Mouse (Mus musculus): Measurements from ENCODE around the gene Il17ra. TPM values are rescaled to one million over a fixed set of nuclear protein-coding genes. Genes with fewer than 3 reads are reported as not detected.

The Il17ra gene
- polyA plus RNA-seq, 2 experiments = 3.6 to 6.0 TPM

DNA sequence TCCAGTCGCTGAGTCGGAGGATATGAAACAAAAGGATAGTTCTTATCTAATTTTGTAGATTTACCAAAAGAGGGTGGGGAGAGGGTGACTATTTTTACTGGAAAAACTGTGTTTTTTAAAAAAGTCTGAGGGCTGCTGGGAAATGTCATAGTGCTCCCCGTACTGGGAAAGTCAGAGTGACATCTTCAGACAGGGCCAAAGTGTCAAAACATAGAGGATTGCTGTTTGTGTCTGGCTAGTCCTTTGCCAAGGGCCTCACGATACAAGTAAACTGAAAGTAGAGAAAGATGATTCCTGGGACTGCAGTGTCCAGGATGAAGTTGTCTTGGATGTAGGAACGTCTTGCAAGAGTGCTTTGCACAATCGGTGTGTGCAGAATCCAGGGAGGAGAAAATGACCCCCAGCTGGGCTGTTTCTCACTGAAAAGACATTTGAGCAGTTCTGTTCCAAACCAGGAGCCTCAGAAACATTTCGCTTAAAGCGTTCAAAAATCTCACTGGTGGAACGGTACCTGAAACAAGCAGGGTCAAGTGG, 1.4 kb downstream of the Il17ra start:
- Histone ChIP-seq H3K4me2 (ENCODE audit: low read depth) (peak overlapping the region; percentile 93), H3K9ac (replicated peaks) (peak overlapping the region; percentile 31; the same call in 1 of the 2 replicates), H3K9me3 (ENCODE audit: control insufficient read depth, low read length) (no peaks in the 10 kb centered on the region), H3K27ac (no peak overlapping the region), H3K4me3 (ENCODE audit: insufficient read depth in 1 of 2, low read depth in 2 of 2, low read length in 2 of 2) (peak overlapping the region; percentile 81 to 82), H3K27me3 (ENCODE audit: control insufficient read depth, insufficient read depth, low read length) (no peaks in the 10 kb centered on the region), H3K4me1 (replicated peaks; ENCODE audit: control insufficient read depth in 2 of 2, insufficient read depth in 2 of 2, low read length in 1 of 2) (peaks cover 11 to 29% of the 10 kb centered on the region in 2 experiments), H3K36me3 (replicated peaks; ENCODE audit: control insufficient read depth, insufficient read depth, low read depth) (no peaks in the 10 kb centered on the region)
- DNase-seq (ENCODE audit: low read depth in 3 of 3, low spot score in 3 of 3) (no peak), ATAC-seq (ENCODE audit: insufficient read depth) (no peak)
- WGBS (ENCODE audit: insufficient replicate concordance) = 29% methylated on average over 9 of the region's 9 CpGs
- TF ChIP-seq CTCF (IDR thresholded peaks at IDR 0.05; ENCODE audit: low read depth) = no peak
- no peak for TF ChIP-seq EP300 (IDR thresholded peaks at IDR 0.05; ENCODE audit: low read depth)

DNA sequence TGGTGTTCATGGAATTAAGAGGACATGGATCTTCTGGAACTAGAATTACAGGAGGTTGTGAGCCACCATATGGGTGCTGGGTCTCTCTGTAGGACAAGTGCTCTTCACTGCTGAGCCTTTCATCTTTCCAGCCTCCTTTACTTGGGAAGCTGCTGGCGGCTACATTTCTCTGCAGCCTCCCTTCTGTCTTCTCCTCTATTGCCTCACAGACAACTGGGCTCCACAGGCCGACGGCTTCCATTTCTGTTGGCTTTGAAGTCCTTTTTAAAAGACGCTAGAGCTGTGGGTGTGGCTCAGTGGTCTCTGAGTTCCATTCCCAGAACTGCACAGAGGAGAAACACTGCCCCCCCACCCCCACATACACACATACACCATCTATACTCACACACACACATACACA, 2.3 kb downstream of the Il17ra start:
- Histone ChIP-seq H3K4me2 (ENCODE audit: low read depth) (peak overlapping the region; percentile 93), H3K4me3 (ENCODE audit: insufficient read depth in 1 of 2, low read depth in 2 of 2, low read length in 2 of 2) (no peak overlapping the region), H3K4me1 (replicated peaks; ENCODE audit: control insufficient read depth in 2 of 2, insufficient read depth in 2 of 2, low read length in 1 of 2) (peaks cover 11 to 29% of the 10 kb centered on the region in 2 experiments), H3K27ac (no peak overlapping the region), H3K36me3 (replicated peaks; ENCODE audit: control insufficient read depth, insufficient read depth, low read depth) (no peaks in the 10 kb centered on the region), H3K9me3 (ENCODE audit: control insufficient read depth, low read length) (no peaks in the 10 kb centered on the region), H3K9ac (replicated peaks) (no peak overlapping the region), H3K27me3 (ENCODE audit: control insufficient read depth, insufficient read depth, low read length) (no peaks in the 10 kb centered on the region)
- DNase-seq (ENCODE audit: low read depth in 3 of 3, low spot score in 3 of 3) (no peak), ATAC-seq (ENCODE audit: insufficient read depth) (no peak)
- 22% methylated on average over 4 of the region's 4 CpGs for WGBS (ENCODE audit: insufficient replicate concordance)
- no peak for TF ChIP-seq CTCF (IDR thresholded peaks at IDR 0.05; ENCODE audit: low read depth)
- TF ChIP-seq EP300 (IDR thresholded peaks at IDR 0.05; ENCODE audit: low read depth) = no peak

DNA sequence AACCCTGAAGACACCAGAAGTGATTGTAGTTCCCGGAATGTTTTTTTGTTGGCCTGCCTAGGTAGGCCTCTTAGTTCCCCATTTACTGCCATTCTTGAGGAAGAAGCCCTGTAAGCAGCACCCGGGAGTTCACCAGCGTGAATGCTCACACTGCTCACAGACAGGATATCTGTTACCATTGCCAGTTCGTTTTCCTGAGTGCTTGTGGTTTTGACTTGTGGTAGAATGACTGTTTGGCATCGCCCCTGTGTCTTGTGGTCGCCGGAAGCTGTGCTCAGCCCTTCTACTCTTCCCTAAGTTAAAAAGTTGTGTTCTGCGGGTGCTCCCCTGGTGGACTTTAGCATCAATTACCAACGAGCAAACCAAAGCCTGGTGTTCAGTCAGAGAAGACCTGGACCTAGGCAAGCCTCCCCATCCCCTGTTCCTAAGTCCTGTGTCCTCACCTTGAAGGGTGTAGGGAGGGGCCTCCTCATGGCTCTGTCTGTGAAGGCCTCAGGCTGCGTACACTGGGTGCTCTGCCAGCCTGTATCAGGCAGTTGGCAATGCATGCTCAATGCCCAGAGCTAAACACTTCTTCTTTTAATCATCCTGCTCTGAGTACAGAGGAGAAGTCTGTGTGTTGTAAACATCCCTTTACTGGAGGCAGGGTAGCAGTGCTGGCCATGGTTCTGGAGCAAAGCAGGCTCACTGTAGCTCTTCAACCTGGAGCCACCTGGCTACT, 3.7 kb downstream of the Il17ra start:
- H3K27ac ChIP-seq = no peak overlapping the region; the same call in 1 of the 2 replicates
- no peak overlapping the region for H3K4me3 ChIP-seq (ENCODE audit: insufficient read depth in 1 of 2, low read depth in 2 of 2, low read length in 2 of 2)

DNA sequence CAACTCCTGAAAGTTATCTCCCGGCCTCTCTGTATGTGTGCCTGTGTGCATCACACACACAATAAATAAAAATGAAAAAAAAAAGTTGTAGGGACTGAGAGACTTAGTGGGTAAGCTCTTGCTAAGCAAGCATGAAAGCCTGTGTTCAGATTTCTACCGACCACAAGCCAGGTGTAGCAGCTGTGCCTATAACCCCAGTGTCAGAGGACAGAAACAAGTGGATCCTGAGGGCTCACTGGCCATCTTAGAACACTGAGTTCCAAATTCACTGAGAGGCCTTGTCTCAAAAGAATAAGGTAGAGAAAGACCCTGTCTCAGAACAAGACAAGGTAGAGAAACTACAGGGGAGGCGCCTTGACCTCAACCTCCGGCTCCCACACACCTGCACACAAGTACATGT, 5.2 kb downstream of the Il17ra start:
- DNase-seq (ENCODE audit: low read depth in 3 of 3, low spot score in 3 of 3) (no peak), ATAC-seq (ENCODE audit: insufficient read depth) (no peak)
- Histone ChIP-seq H3K4me3 (ENCODE audit: insufficient read depth in 1 of 2, low read depth in 2 of 2, low read length in 2 of 2) (no peak overlapping the region), H3K4me1 (replicated peaks; ENCODE audit: control insufficient read depth in 2 of 2, insufficient read depth in 2 of 2, low read length in 1 of 2) (peaks cover 11 to 33% of the 10 kb centered on the region in 2 experiments), H3K36me3 (replicated peaks; ENCODE audit: control insufficient read depth, insufficient read depth, low read depth) (no peaks in the 10 kb centered on the region), H3K27ac (no peak overlapping the region), H3K4me2 (ENCODE audit: low read depth) (no peak overlapping the region), H3K27me3 (ENCODE audit: control insufficient read depth, insufficient read depth, low read length) (no peaks in the 10 kb centered on the region), H3K9ac (replicated peaks) (no peak overlapping the region), H3K9me3 (ENCODE audit: control insufficient read depth, low read length) (no peaks in the 10 kb centered on the region)
- 80% methylated on average over 4 of the region's 4 CpGs for WGBS (ENCODE audit: insufficient replicate concordance)
- TF ChIP-seq CTCF (IDR thresholded peaks at IDR 0.05; ENCODE audit: low read depth) (no peak), EP300 (IDR thresholded peaks at IDR 0.05; ENCODE audit: low read depth) (no peak)

More for the DNA sequence above, 3.7 kb downstream of the Il17ra start:
- WGBS (ENCODE audit: insufficient replicate concordance) = 13% methylated on average over 10 of the region's 10 CpGs
- no peaks in the 10 kb centered on the region for H3K27me3 ChIP-seq (ENCODE audit: control insufficient read depth, insufficient read depth, low read length)
- peaks cover 11 to 32% of the 10 kb centered on the region in 2 experiments for H3K4me1 ChIP-seq (replicated peaks; ENCODE audit: control insufficient read depth in 2 of 2, insufficient read depth in 2 of 2, low read length in 1 of 2)
- H3K9me3 ChIP-seq (ENCODE audit: control insufficient read depth, low read length) = no peaks in the 10 kb centered on the region
- H3K36me3 ChIP-seq (replicated peaks; ENCODE audit: control insufficient read depth, insufficient read depth, low read depth) = no peaks in the 10 kb centered on the region
- H3K4me2 ChIP-seq (ENCODE audit: low read depth) = peak overlapping the region; percentile 28; the same call in 1 of the 2 replicates
- H3K9ac ChIP-seq (replicated peaks) = no peak overlapping the region
- TF ChIP-seq EP300 (IDR thresholded peaks at IDR 0.05; ENCODE audit: low read depth) = no peak
- TF ChIP-seq CTCF (IDR thresholded peaks at IDR 0.05; ENCODE audit: low read depth) = no peak; the same call in 1 of the 2 replicates
- ATAC-seq (ENCODE audit: insufficient read depth) (no peak), DNase-seq (ENCODE audit: low read depth in 3 of 3, low spot score in 3 of 3) (no peak)

DNA sequence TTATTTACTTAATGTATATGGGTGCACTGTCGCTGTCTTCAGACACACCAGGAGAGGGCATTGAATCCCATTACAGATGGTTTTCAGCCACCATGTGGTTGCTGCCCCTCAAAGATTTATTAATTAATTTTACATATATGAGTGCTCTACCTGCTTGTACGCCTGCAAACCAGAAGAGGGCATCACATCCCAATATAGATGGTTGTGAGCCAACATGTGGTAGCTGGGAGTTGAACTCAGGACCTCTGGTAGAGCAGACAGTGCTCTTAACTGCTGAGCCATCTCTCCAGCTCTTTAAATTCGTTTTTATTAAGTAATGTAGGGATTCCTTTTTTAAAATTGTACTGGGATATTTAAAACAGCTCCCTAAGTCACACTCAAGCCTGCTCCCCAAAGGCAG, 6.2 kb downstream of the Il17ra start:
- DNase-seq (ENCODE audit: low read depth in 3 of 3, low spot score in 3 of 3) (no peak), ATAC-seq (ENCODE audit: insufficient read depth) (no peak)
- no peak overlapping the region for H3K4me3 ChIP-seq (ENCODE audit: insufficient read depth in 1 of 2, low read depth in 2 of 2, low read length in 2 of 2)
- H3K9me3 ChIP-seq (ENCODE audit: control insufficient read depth, low read length) = no peaks in the 10 kb centered on the region
- TF ChIP-seq EP300 (IDR thresholded peaks at IDR 0.05; ENCODE audit: low read depth) = no peak
- TF ChIP-seq CTCF (IDR thresholded peaks at IDR 0.05; ENCODE audit: low read depth) = peak; percentile 39; the same call in 1 of the 2 replicates
- WGBS (ENCODE audit: insufficient replicate concordance) = 50% methylated on average over 3 of the region's 3 CpGs
- H3K27me3 ChIP-seq (ENCODE audit: control insufficient read depth, insufficient read depth, low read length) = no peaks in the 10 kb centered on the region
- peaks cover 8 to 34% of the 10 kb centered on the region in 2 experiments for H3K4me1 ChIP-seq (replicated peaks; ENCODE audit: control insufficient read depth in 2 of 2, insufficient read depth in 2 of 2, low read length in 1 of 2)
- H3K9ac ChIP-seq (replicated peaks) = no peak overlapping the region
- no peak overlapping the region for H3K27ac ChIP-seq
- H3K36me3 ChIP-seq (replicated peaks; ENCODE audit: control insufficient read depth, insufficient read depth, low read depth) = no peaks in the 10 kb centered on the region; the same call in 1 of the 2 replicates
- no peak overlapping the region for H3K4me2 ChIP-seq (ENCODE audit: low read depth)
